Mouse (Mus musculus): ENCODE measurements around the gene Masp1.

- no peak for TF ChIP-seq CTCF (IDR thresholded peaks at IDR 0.05; ENCODE audit: low read depth)
- TF ChIP-seq EP300 (IDR thresholded peaks at IDR 0.05; ENCODE audit: low read depth) = no peak
These were observed 844 bp downstream of the Masp1 start for GRCm38 (mm10) chr16:23519771-23520170.

Data from heart, postnatal 0 days (tissue).